Mouse (Mus musculus) heart, adult 11 months (tissue): Measurements from ENCODE around the gene Gm7579.
"Not testable (repeated sequence)": the region's sequence is repeated elsewhere in the genome, so short reads cannot be mapped to it uniquely, and the experiment has no call there.

Experiments
- DNase-seq: peaks from one replicate; pipeline ENCODE4 v3.0.0; 2022

Gm7579 gene

GRCm38 (mm10) chr7:142211559-142211958 is at the start of gene Gm7579:
TSS of gene Gm7579 (plus strand) at chr7:142211859.
- DNase-seq: peak; percentile 56

- not testable (repeated sequence) for DNase-seq
These were observed 46.0 kb upstream of the Gm7579 start, which contains the start of gene Gm4553 for GRCm38 (mm10) chr7:142165639-142166038. TSS of gene Gm4553 (minus strand) at chr7:142165739.

GRCm38 (mm10) chr7:142169836-142170235 is 41.8 kb upstream of the Gm7579 start:
- no peak for DNase-seq

GRCm38 (mm10) chr7:142175905-142176304 is 35.8 kb upstream of the Gm7579 start, which contains the start of gene Krtap5-2:
TSS of gene Krtap5-2 (minus strand) at chr7:142176005.
- DNase-seq: not testable (repeated sequence)

- DNase-seq: no peak
These were observed 33.0 kb upstream of the Gm7579 start for GRCm38 (mm10) chr7:142178685-142179084.

- no peak for DNase-seq
These were observed 30.6 kb upstream of the Gm7579 start for GRCm38 (mm10) chr7:142181021-142181420.

GRCm38 (mm10) chr7:142188156-142188555 is 23.5 kb upstream of the Gm7579 start:
- no peak for DNase-seq

- no peak for DNase-seq
These were observed 21.4 kb upstream of the Gm7579 start, which contains the start of gene Gm10153 for GRCm38 (mm10) chr7:142190289-142190688. TSS of gene Gm10153 (minus strand) at chr7:142190389.

GRCm38 (mm10) chr7:142198748-142199147 is 12.9 kb upstream of the Gm7579 start:
- DNase-seq: no peak

GRCm38 (mm10) chr7:142201064-142201463 is 10.6 kb upstream of the Gm7579 start, which contains the start of gene Krtap5-3:
TSS of gene Krtap5-3 (plus strand) at chr7:142201364.
- no peak for DNase-seq

- no peak for DNase-seq
These were observed 6.2 kb upstream of the Gm7579 start for GRCm38 (mm10) chr7:142205488-142205887.

GRCm38 (mm10) chr7:142206891-142207290 is 4.8 kb upstream of the Gm7579 start:
- not testable (repeated sequence) for DNase-seq

GRCm38 (mm10) chr7:142212136-142212535 is 477 bp downstream of the Gm7579 start:
- DNase-seq: peak; percentile 72

- DNase-seq: no peak
These were observed 12.9 kb downstream of the Gm7579 start for GRCm38 (mm10) chr7:142224518-142224917.

- DNase-seq: not testable (repeated sequence)
These were observed 18.2 kb downstream of the Gm7579 start, which contains the start of gene Krtap5-5 for GRCm38 (mm10) chr7:142229871-142230270. TSS of gene Krtap5-5 (minus strand) at chr7:142229971.

GRCm38 (mm10) chr7:142231540-142231939 is 19.9 kb downstream of the Gm7579 start:
- no peak for DNase-seq

- no peak for DNase-seq
These were observed 29.3 kb downstream of the Gm7579 start, which contains the start of gene Gm40460 for GRCm38 (mm10) chr7:142240978-142241377. TSS of gene Gm40460 (minus strand) at chr7:142241078.

- DNase-seq: no peak
These were observed 38.2 kb downstream of the Gm7579 start for GRCm38 (mm10) chr7:142249824-142250223.

GRCm38 (mm10) chr7:142255517-142255916 is 43.9 kb downstream of the Gm7579 start:
- DNase-seq: no peak

- DNase-seq: not testable (repeated sequence)
These were observed 46.6 kb downstream of the Gm7579 start, which contains the start of gene Gm2431 for GRCm38 (mm10) chr7:142258254-142258653. TSS of gene Gm2431 (minus strand) at chr7:142258354.
